Mouse (Mus musculus) NIH3T3 (cell line): ENCODE results near the gene Fkbp10.

Experiments
- DNase-seq: peaks from one replicate; pipeline ENCODE4 v3.0.0-alpha.2; 2012; ENCODE audit warnings: low read depth

The Fkbp10 gene

DNA sequence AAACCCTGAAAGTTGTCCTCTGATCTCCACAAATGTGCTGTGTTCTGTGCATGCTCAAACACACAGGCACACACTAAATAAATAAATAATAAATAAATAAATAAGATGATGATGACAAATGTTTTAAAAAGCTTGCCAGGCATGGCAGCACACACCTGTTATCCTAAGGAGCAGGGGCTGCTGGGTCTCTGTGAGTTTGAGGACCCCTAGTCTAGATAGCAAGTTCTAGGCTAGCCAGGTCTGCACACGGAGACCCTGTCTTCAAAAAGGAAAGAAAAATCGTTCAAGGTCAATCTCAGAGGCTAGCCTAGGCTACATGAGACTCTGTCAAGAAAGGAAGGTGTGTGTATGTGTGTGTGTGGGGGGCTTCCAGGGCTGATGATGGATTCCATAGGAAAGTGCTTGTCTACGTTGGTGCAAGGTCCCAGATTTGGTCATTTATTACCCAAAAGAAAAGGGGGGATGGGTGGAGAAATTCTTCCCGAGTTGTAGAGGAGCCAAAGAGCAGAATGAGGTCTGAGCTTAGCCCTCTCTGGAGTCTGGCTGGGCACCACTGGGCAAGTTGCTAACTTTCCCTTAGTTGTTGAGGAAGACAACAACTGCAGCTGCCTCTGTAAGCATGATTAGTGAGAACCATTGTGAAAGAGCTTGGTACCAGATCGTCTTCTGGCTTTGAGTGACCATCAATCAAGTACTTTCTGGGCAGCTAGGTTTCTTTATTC, 21.0 kb upstream of the Fkbp10 start:
- DNase-seq, result no peak

GRCm38 (mm10) chr11:100395200-100395599, 20.3 kb upstream of the Fkbp10 start:
- DNase-seq, result no peak

GRCm38 (mm10) chr11:100395861-100396631, 19.5 kb upstream of the Fkbp10 start:
- DNase-seq, result peak; percentile 24

- peak; percentile 19 for DNase-seq
Measured at GRCm38 (mm10) chr11:100396886-100397599, 18.5 kb upstream of the Fkbp10 start.

- DNase-seq, result peak; percentile 100
Measured at GRCm38 (mm10) chr11:100397600-100398389, 17.7 kb upstream of the Fkbp10 start, which contains the start of gene Jup. TSS of gene Jup (minus strand) at chr11:100397763.

- no peak for DNase-seq
Measured at GRCm38 (mm10) chr11:100398517-100398916, 17.0 kb upstream of the Fkbp10 start.

DNA sequence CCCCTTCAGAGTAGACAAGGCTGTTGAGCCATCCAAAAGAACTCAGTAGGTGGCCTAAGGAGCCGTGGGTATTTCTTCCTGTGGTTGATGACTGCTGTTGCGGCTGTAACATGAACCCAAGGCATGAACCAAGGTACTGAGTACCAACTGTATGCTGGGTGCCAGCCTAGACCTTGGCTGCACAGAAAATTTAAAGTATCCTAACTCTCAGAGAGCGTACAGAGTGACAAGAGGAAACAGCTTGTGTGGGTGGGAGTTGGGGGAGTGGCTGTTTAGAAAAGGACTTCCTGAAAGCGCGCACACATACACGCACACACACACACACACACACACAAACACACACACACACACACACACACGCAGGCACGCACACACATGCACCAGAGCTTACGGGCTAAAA, 16.2 kb upstream of the Fkbp10 start:
- DNase-seq, result no peak

GRCm38 (mm10) chr11:100399727-100400538, 15.6 kb upstream of the Fkbp10 start:
- no peak for DNase-seq

- no peak for DNase-seq
Measured at GRCm38 (mm10) chr11:100400842-100401241, 14.7 kb upstream of the Fkbp10 start.

GRCm38 (mm10) chr11:100402240-100402639, 13.3 kb upstream of the Fkbp10 start:
- DNase-seq, result no peak

DNA sequence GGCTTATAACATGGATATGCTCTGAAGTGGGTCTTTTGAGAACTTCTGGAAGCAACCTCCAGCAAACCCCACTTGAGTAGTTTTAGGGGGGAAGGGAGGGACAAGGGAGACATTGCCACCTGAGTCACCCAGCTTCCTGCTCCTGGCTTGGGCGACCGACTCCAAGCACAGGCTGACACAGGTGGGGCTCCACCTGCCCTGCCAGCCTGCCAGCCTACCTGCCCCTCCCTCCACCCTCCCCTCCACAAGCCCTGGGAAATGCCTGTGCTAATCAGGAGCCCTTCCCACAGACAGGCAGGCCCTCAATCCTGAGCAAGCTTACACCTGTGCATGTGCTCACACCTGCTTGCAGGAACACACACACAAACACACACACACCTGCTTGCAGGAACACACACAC, 12.8 kb upstream of the Fkbp10 start:
- no peak for DNase-seq

- DNase-seq, result peak; percentile 44
Measured at GRCm38 (mm10) chr11:100403445-100404134, 11.9 kb upstream of the Fkbp10 start.

GRCm38 (mm10) chr11:100404456-100405074, 10.9 kb upstream of the Fkbp10 start:
- no peak for DNase-seq

DNA sequence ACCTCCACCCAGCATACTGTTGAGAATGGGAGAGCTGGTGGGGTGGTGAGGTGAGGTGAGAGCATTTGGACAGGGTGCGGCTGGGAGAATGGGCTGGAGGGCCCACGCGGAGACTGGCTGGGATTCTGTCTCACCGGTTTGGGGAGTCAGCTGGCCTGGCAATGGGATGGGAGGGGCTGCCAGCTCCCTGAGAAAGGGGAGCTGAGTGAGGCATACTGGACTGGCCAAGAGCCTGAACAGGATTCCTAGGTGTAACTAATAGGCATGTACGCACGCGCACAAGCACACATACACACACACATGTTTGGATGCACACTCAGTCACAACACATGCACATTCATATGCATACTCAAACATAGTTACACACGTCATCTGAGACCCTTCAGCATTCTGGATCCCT, 9.2 kb upstream of the Fkbp10 start:
- DNase-seq, result no peak

DNA sequence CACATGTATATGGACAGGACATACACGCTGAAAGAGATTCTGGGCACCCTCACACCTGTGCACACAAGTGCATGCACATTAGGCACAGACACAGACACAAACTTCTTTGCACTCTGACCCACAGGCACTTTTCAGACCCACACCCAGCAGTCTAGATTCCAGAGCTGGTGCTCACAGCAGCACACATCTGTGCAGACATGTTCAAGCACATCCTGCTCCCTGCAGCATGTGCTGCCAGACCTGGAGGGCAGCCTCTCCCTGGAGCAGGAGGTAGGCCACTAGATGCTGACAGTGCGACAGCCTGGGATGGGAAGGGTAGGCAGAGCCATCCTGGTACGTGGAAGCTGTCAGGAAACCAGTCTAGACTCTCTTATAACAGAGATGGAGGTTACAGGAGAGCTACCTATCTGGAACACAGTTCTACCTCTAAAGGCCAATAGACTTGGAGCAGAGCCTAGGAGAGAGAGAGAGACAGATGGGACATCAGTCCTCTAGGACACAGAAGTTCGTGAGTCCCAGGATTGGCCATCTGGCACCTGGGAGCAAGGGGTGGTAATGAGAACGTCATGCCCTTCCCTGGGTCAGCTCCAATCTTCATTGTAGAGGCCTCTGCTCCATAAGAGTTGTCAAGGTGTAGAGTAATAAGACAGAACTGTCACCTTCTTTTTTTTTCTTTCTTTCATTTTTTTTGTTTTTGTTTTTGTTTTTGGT, 8.3 kb upstream of the Fkbp10 start:
- no peak for DNase-seq

DNA sequence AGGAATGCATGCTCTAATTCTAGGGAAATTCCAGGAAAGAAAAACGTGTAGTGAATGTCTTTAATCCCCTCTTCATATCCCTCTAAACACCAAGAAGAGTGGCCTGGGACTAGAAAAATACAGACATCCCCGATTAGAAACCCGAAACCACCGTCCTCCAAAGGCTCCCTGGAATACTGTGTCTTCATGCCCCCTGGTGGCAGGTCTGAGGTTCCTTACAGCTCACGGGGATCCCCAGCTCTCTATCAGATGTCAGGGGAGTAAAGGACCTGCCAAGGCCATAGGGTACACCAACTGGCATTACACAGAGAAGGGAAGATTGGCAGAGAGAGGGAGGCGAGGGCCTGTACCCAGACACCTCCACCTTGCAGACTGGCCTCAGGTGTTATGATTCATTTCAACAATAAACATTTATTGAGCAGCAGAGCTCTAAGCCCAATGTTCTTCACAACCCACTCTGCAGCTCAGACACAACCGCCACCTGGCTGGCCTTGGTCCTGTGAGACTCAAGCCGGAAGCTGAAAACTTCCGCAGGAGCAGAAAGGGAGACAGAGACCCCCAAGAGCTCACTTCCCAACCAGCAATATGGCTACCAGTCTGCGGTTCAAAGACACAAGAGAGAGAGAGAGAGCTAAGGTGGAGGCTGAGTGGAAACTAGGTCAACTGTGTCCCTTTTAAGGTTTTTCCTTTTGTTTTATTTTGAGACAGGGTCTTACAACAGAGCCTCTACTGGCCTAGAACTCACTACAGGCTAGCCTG, 7.2 kb upstream of the Fkbp10 start:
- DNase-seq, result peak; percentile 86

GRCm38 (mm10) chr11:100408835-100409462, 6.5 kb upstream of the Fkbp10 start:
- DNase-seq, result no peak

- no peak for DNase-seq
Measured at GRCm38 (mm10) chr11:100409686-100410085, 5.8 kb upstream of the Fkbp10 start.
